Mouse (Mus musculus) embryonic facial prominence, embryonic 14.5 days (tissue): ENCODE results near the gene Anapc15. TPM values are rescaled to one million over a fixed set of nuclear protein-coding genes. Genes with fewer than 3 reads are reported as not detected.

Source experiments
- ATAC-seq: fragments of 200-750 bp; cut with Nextera tagmentation; 2 replicates; pipeline ENCODE4 v1.8.0; 2017; ENCODE audit warnings: low read depth, moderate number of reproducible peaks, moderate TSS enrichment
- DNase-seq: peaks from one replicate; pipeline ENCODE4 v3.0.0-alpha.2; 2015; ENCODE audit warnings: low spot score
- H3K27ac ChIP-seq: fragments of 300-500 bp; sonication (generic); replicated peaks from 2 replicates; pipeline ENCODE4 v1.5.1; 2014; ENCODE audit warnings: low read depth, mild to moderate bottlenecking, low read length, moderate library complexity
- H3K27me3 ChIP-seq: fragments of 300-500 bp; sonication (generic); replicated peaks from 2 replicates; pipeline ENCODE4 v1.6.1; 2014; ENCODE audit warnings: low read length; ENCODE audit not compliant: control insufficient read depth, insufficient read depth
- H3K36me3 ChIP-seq: fragments of 300-500 bp; sonication (generic); 2 replicates; pipeline ENCODE4 v1.6.1; 2014; ENCODE audit warnings: low read length, mixed read lengths; ENCODE audit not compliant: control insufficient read depth, insufficient read depth
- H3K4me1 ChIP-seq: fragments of 300-500 bp; sonication (generic); 2 replicates; pipeline ENCODE4 v1.6.1; 2014; ENCODE audit warnings: antibody characterized with exemption, low read length; ENCODE audit not compliant: control insufficient read depth, insufficient read depth
- H3K4me2 ChIP-seq: fragments of 300-500 bp; sonication (generic); 2 replicates; pipeline ENCODE4 v1.6.1; 2014; ENCODE audit warnings: low read depth, mild to moderate bottlenecking, low read length, moderate library complexity, mixed read lengths
- H3K4me3 ChIP-seq: fragments of 300-500 bp; sonication (generic); 2 replicates; pipeline ENCODE4 v1.5.1; 2014; ENCODE audit warnings: low read depth, mild to moderate bottlenecking, low read length
- H3K9ac ChIP-seq: fragments of 300-500 bp; sonication (generic); 2 replicates; pipeline ENCODE4 v1.6.1; 2014; ENCODE audit warnings: low read depth, mild to moderate bottlenecking, low read length, moderate library complexity, mixed read lengths
- H3K9me3 ChIP-seq: fragments of 300-500 bp; sonication (generic); 2 replicates; pipeline ENCODE4 v1.6.1; 2016; ENCODE audit warnings: low read length; ENCODE audit not compliant: control insufficient read depth
- WGBS: fragments of 180-500 bp; shearing (Covaris S2); extraction: QIAGEN DNeasy Blood & Tissue Kit; methylation state at CpG from one replicate; pipeline ENCODE4 v1.1.7; 2014; 5-methylcytosine and 5-hydroxymethylcytosine counted together
- polyA plus RNA-seq: library from polyadenylated mRNA; unstranded; fragments of >200 nt; fragmentation: Nextera tagmentation; extraction: Ambion mirVana; gene quantifications from 2 replicates; pipeline ENCODE4 v1.2.1, GENCODE M21; 2014

The Anapc15 gene
- polyA plus RNA-seq, 1 experiment from 2014 or later, result 62.0 TPM

GRCm38 (mm10) chr7:101901969-101902368 lies 38.5 kb downstream of the Anapc15 start:
- H3K4me1 ChIP-seq, result peaks cover 10% of the 10 kb centered on the region
- H3K9me3 ChIP-seq, result no peaks in the 10 kb centered on the region
- no peaks in the 10 kb centered on the region for H3K36me3 ChIP-seq
- H3K27me3 ChIP-seq, result no peaks in the 10 kb centered on the region
- DNase-seq, result no peak
- WGBS, result 94% methylated on average over 10 of the region's 10 CpGs
- H3K4me3 ChIP-seq, result no peak overlapping the region
- H3K9ac ChIP-seq, result no peak overlapping the region
- H3K4me2 ChIP-seq, result no peak overlapping the region
- H3K27ac ChIP-seq, result no peak overlapping the region
- ATAC-seq, result no peak

GRCm38 (mm10) chr7:101902846-101903245 lies 39.3 kb downstream of the Anapc15 start:
- H3K4me1 ChIP-seq, result peaks cover 8% of the 10 kb centered on the region
- no peaks in the 10 kb centered on the region for H3K27me3 ChIP-seq
- no peaks in the 10 kb centered on the region for H3K9me3 ChIP-seq
- H3K27ac ChIP-seq, result no peak overlapping the region
- no peak overlapping the region for H3K4me3 ChIP-seq
- H3K4me2 ChIP-seq, result no peak overlapping the region
- DNase-seq, result no peak
- H3K36me3 ChIP-seq, result no peaks in the 10 kb centered on the region
- ATAC-seq, result no peak
- no peak overlapping the region for H3K9ac ChIP-seq

- Histone ChIP-seq H3K27me3 (no peaks in the 10 kb centered on the region), H3K4me2 (peak within 1 kb of the TSS; percentile 77), H3K4me1 (peaks cover 8% of the 10 kb centered on the region), H3K4me3 (peak within 1 kb of the TSS; percentile 72), H3K9ac (peak within 1 kb of the TSS; percentile 91), H3K36me3 (peaks cover 16% of the 10 kb centered on the region), H3K27ac (peak within 1 kb of the TSS; percentile 93), H3K9me3 (no peaks in the 10 kb centered on the region)
- DNase-seq, result peak; percentile 100
- peak; percentile 97 for ATAC-seq
- WGBS, result under 1% methylated on average over 61 of the region's 61 CpGs
Observed at GRCm38 (mm10) chr7:101905561-101906286, 42.2 kb downstream of the Anapc15 start, which contains the start of gene Lamtor1. Lamtor1 (plus strand) TSS chr7:101905904.

GRCm38 (mm10) chr7:101906287-101906681 lies 42.8 kb downstream of the Anapc15 start, which contains the start of gene Tomt:
Tomt (minus strand) TSS chr7:101906359.
- peaks cover 8% of the 10 kb centered on the region for H3K4me1 ChIP-seq
- WGBS, result 17% methylated on average over 11 of the region's 11 CpGs
- H3K4me3 ChIP-seq, result peak within 1 kb of the TSS; percentile 72
- H3K9ac ChIP-seq, result peak within 1 kb of the TSS; percentile 91
- H3K36me3 ChIP-seq, result peaks cover 21% of the 10 kb centered on the region
- H3K9me3 ChIP-seq, result no peaks in the 10 kb centered on the region
- peak within 1 kb of the TSS; percentile 77 for H3K4me2 ChIP-seq
- H3K27me3 ChIP-seq, result no peaks in the 10 kb centered on the region
- DNase-seq (no peak), ATAC-seq (no peak)
- H3K27ac ChIP-seq, result peak within 1 kb of the TSS; percentile 93

- Histone ChIP-seq H3K4me1 (peaks cover 8% of the 10 kb centered on the region), H3K4me3 (peak overlapping the region; percentile 72), H3K27ac (no peak overlapping the region), H3K36me3 (peaks cover 25% of the 10 kb centered on the region), H3K27me3 (no peaks in the 10 kb centered on the region), H3K4me2 (peak overlapping the region; percentile 77), H3K9me3 (no peaks in the 10 kb centered on the region), H3K9ac (peak overlapping the region; percentile 91)
- ATAC-seq (no peak), DNase-seq (no peak)
- WGBS, result 73% methylated on average over 8 of the region's 8 CpGs
Observed at GRCm38 (mm10) chr7:101906696-101907095, 43.2 kb downstream of the Anapc15 start.

- Histone ChIP-seq H3K4me2 (no peak overlapping the region), H3K27me3 (no peaks in the 10 kb centered on the region), H3K36me3 (peaks cover 42% of the 10 kb centered on the region), H3K4me3 (no peak overlapping the region), H3K4me1 (peaks cover 8% of the 10 kb centered on the region), H3K9ac (peak overlapping the region; percentile 32; the same call in 1 of the 2 replicates), H3K9me3 (no peaks in the 10 kb centered on the region), H3K27ac (no peak overlapping the region)
- WGBS, result 83% methylated on average over 4 of the region's 4 CpGs
- ATAC-seq (no peak), DNase-seq (no peak)
Observed at GRCm38 (mm10) chr7:101908367-101908766, 44.9 kb downstream of the Anapc15 start.

- H3K4me1 ChIP-seq, result peaks cover 6% of the 10 kb centered on the region
- H3K36me3 ChIP-seq, result peaks cover 57% of the 10 kb centered on the region
- 79% methylated on average over 4 of the region's 4 CpGs for WGBS
Observed at GRCm38 (mm10) chr7:101910138-101910537, 46.6 kb downstream of the Anapc15 start.

GRCm38 (mm10) chr7:101911982-101912381 lies 48.5 kb downstream of the Anapc15 start:
- 61% methylated on average over 3 of the region's 3 CpGs for WGBS
- Histone ChIP-seq H3K4me1 (no peaks in the 10 kb centered on the region), H3K27ac (no peak overlapping the region), H3K9ac (no peak overlapping the region), H3K27me3 (no peaks in the 10 kb centered on the region), H3K4me2 (no peak overlapping the region), H3K4me3 (no peak overlapping the region), H3K36me3 (peaks cover 57% of the 10 kb centered on the region), H3K9me3 (no peaks in the 10 kb centered on the region)
- no peak for DNase-seq
- ATAC-seq, result no peak

More at GRCm38 (mm10) chr7:101910138-101910537, 46.6 kb downstream of the Anapc15 start:
- no peak overlapping the region for H3K27ac ChIP-seq
- no peak overlapping the region for H3K4me2 ChIP-seq
- no peak overlapping the region for H3K4me3 ChIP-seq
- ATAC-seq (no peak), DNase-seq (no peak)
- H3K9ac ChIP-seq, result no peak overlapping the region
- H3K27me3 ChIP-seq, result no peaks in the 10 kb centered on the region
- H3K9me3 ChIP-seq, result no peaks in the 10 kb centered on the region

- H3K36me3 ChIP-seq, result peaks cover 18% of the 10 kb centered on the region
- H3K27me3 ChIP-seq, result no peaks in the 10 kb centered on the region
- DNase-seq (peak; percentile 69), ATAC-seq (peak; percentile 82)
- no peak overlapping the region for H3K4me2 ChIP-seq
- peak overlapping the region; percentile 30; the same call in 1 of the 2 replicates for H3K9ac ChIP-seq
- no peaks in the 10 kb centered on the region for H3K9me3 ChIP-seq
- WGBS, result 20% methylated on average over 1 of the region's 1 CpGs
- H3K4me1 ChIP-seq, result no peaks in the 10 kb centered on the region
- no peak overlapping the region for H3K27ac ChIP-seq
- no peak overlapping the region for H3K4me3 ChIP-seq
Observed at GRCm38 (mm10) chr7:101918071-101918470, 54.6 kb downstream of the Anapc15 start.
